Mouse (Mus musculus): ENCODE results near the gene Glis3. TPM values are rescaled to one million over a fixed set of nuclear protein-coding genes. Genes with fewer than 3 reads are reported as not detected.

The Glis3 gene
- polyA plus RNA-seq, 1 experiment = 0.30 TPM

- 74% methylated on average over 4 of the region's 4 CpGs for WGBS
- no peak for DNase-seq (ENCODE audit: low read depth, low spot score)
Observed at GRCm38 (mm10) chr19:28289457-28289856, 390.4 kb downstream of the Glis3 start.

GRCm38 (mm10) chr19:28287431-28287830, 392.4 kb downstream of the Glis3 start:
- WGBS = 53% methylated on average over 2 of the region's 2 CpGs

DNA sequence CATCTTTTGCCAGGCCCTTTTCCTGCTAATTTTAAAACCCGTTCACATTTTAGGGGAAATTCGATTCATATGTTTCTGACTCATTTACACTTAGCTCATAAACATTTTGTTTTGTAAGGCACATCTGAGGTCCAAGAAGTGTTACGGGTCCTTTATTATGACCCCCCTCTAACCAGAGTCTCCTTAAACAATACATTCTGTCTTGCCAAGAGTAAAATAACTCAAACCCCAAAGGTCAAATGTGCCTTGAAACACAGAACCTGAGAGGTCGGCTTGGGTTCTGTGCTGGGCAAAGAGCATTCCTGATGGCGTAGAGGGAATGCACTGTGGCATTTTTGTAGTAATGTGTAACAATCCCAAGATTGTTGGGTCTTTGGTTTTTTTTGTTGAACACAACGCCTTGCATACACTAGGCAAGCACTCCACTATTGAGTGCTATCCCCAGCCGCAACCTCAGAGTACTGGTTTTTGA, 395.7 kb downstream of the Glis3 start:
- WGBS = 92% methylated on average over 7 of the region's 7 CpGs

More at GRCm38 (mm10) chr19:28287431-28287830, 392.4 kb downstream of the Glis3 start:
- no peak for DNase-seq (ENCODE audit: low read depth, low spot score)

DNA sequence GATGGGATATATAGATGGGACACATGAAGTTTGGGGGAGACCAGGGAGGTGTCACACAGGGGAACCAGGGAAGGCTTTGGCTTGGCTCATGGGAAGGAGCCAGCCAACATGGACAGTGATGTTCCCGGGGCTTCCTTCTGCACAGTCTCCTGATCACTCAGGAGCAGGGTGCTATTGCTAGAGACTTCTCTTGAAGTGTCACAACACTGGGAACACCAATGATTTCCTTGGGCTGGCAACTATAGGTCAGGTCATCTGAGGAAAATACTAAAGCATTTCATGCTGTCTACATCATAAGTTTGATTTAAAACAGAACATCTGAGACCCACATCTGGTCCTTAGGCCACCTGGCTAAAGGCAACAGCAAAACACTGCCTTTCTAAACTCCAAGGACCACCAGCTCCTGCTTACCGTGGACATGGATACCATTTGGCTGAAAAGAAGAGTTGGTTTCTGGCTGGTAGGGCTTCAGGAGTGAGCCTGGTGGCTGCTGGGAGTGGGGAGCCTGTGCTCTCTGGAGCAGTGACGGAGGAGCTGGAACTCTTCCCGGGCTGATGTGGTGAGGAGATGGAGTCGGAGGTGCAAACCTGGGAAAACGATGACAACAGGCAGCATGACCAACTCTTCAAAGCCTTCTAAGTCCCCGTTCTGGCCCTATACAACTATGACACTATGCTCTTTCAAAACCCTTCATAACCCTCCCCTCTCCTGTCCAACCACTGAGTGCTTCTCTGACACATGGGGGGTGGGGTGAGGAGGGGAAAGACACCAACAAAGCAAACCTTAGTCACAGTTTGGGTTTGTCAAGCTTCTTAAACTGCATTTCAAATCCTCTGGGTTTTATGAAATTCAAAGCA, 396.4 kb downstream of the Glis3 start:
- DNase-seq (ENCODE audit: low read depth, low spot score) = no peak
- whole genome bisulfite sequencing = 92% methylated on average over 7 of the region's 7 CpGs

More for the DNA sequence above, 395.7 kb downstream of the Glis3 start:
- no peak for DNase-seq (ENCODE audit: low read depth, low spot score)

DNA sequence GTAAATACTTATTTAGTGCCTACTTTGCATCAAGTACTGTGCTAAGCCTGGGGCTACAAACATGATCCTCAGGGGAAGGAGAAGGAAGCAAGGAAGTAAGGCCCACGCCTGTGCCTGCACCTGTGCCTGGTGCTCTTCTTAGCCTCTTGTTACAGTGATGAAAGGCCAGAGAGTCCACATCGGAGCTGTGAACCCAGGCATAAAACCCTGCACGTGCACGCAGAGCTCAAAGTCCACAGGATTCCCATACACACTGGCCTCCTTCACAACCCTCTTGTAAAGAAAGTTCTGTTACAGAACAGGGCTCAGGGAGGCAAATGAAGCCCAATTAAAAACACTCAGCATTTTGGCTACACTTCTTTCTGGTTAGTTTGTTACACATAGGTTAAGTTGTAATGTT, 398.5 kb downstream of the Glis3 start:
- DNase-seq (ENCODE audit: low read depth, low spot score) = peak; percentile 36

GRCm38 (mm10) chr19:28277104-28277503, 402.8 kb downstream of the Glis3 start:
- DNase-seq (ENCODE audit: low read depth, low spot score) = no peak
- over 99% methylated on average over 2 of the region's 2 CpGs for WGBS

More for the DNA sequence above, 398.5 kb downstream of the Glis3 start:
- WGBS = 28% methylated on average over 4 of the region's 4 CpGs

DNA sequence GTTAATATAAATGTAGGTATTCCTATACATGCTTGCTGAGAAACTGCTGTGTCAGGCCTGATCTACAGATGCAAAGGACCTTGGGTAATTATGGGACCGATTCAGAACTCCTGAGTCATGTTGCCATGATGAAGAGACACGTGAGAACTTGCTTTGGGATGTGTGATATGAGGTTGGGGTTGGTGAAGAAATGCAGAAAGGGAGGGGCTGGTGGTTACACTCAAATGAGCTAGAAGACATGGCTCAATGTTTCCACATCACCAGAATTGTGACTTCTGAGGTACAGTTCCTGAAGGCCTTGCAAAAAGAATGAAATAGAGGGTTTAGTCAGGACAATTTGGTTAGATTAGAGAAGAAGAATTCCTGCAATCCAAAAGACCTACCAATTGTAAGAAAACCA, 405.4 kb downstream of the Glis3 start:
- DNase-seq (ENCODE audit: low read depth, low spot score) = no peak

GRCm38 (mm10) chr19:28273946-28274345, 405.9 kb downstream of the Glis3 start:
- 90% methylated on average over 4 of the region's 4 CpGs for WGBS
- DNase-seq (ENCODE audit: low read depth, low spot score) = no peak

More for the DNA sequence above, 405.4 kb downstream of the Glis3 start:
- WGBS = 87% methylated on average over 2 of the region's 2 CpGs

- WGBS = 87% methylated on average over 8 of the region's 8 CpGs
- no peak for DNase-seq (ENCODE audit: low read depth, low spot score)
Observed at GRCm38 (mm10) chr19:28266850-28267249, 413.0 kb downstream of the Glis3 start.

DNA sequence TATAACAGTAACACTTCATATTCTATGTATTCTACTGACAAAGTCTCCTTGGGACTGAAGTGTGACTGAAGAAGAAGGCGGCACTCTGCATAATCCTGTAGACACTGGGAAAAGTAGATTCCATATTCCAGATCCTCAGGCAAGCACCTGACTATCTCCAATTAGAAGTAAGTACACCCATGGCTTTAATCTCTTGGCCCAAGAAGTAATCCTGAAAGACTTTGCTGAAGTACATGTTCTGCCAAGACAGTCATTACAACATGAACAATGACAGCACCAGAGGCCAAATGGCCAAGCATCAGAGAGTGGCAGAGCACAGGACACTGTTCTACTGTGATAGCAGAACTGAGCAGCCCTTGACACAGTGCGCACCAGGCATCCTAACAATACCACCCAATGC, 414.1 kb downstream of the Glis3 start:
- 96% methylated on average over 2 of the region's 2 CpGs for WGBS
- DNase-seq (ENCODE audit: low read depth, low spot score) = no peak

DNA sequence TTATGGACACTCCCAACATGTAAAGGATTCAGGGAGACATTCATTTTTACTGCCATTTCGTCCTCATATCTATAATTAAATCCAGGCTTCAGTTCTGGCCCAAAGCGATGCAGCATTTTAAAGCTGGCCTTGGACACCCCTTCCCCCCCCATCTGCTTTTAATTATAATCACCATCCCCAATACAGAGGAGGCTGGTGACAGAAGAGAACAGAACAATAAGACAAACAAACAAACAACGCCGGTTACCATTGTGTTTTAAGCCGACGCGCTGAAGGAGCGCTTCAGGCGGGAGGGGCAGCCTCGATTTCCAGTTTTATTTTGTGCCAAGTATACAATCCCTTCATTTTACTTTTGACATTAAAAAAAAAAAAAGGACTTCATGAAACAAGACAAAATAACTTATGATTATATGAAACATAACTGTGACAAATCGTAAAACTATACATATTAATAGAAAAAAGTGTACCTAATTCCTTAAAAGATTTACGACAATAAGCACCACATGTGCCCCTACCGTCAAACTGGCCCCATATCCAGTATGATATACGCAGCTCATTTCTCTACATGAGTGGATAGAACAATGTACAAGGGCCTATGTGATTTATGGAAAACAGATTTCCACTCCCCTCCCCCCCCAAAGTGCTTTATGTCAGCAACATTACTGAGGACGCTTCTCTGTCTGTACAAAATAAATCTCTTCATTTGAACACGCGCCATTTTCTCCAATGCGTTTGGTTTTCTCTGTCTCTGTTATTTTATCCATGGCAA, 420.8 kb downstream of the Glis3 start:
- DNase-seq (ENCODE audit: low read depth, low spot score) = no peak
- whole genome bisulfite sequencing = 93% methylated on average over 18 of the region's 18 CpGs

GRCm38 (mm10) chr19:28258480-28258879, 421.4 kb downstream of the Glis3 start:
- DNase-seq (ENCODE audit: low read depth, low spot score) = no peak
- WGBS = 78% methylated on average over 3 of the region's 3 CpGs

DNA sequence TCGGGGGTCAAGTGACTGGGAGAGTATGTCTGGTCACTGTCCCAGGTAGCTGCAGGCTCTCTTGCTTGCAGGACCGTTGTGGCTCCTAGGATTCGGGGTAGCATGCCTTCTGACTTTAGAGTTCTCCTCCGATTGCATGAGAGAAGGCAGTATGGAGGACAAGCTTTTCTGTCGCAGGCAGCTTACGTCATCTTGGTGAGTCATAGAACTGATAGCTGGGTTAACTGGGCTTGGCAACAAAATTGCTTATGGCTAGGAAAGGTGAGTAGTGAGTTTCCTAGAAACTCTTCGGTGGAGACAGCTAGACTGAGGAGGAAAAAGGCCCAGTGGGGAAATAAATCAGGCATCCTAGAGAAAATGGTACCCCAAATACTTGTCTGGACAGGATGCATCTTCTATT, 432.5 kb downstream of the Glis3 start:
- no peak for DNase-seq (ENCODE audit: low read depth, low spot score)
- 73% methylated on average over 7 of the region's 7 CpGs for WGBS

GRCm38 (mm10) chr19:28246186-28246585, 433.7 kb downstream of the Glis3 start:
- 88% methylated on average over 5 of the region's 5 CpGs for WGBS
- no peak for DNase-seq (ENCODE audit: low read depth, low spot score)

GRCm38 (mm10) chr19:28238073-28238472, 441.8 kb downstream of the Glis3 start:
- no peak for DNase-seq (ENCODE audit: low read depth, low spot score)
- 85% methylated on average over 4 of the region's 4 CpGs for WGBS

DNA sequence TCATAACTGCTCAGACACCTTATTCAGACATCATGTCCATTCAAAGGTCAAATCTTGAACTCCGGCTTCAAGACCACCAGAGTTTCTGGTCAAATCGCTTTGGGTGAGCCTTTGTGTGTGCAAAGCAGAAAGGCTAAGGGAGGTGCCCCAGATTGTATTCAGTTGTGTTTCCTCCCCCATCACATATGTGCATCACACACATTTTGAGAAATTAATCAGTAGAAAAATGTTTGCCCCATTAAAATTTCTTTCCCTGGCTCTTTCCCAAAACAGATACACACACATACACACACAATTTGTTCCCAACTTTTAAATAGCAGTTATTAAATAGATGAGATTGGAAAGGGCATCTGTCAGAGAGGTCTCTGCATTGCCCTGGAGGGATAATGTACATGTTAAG, 442.3 kb downstream of the Glis3 start:
- no peak for DNase-seq (ENCODE audit: low read depth, low spot score)
- 100% methylated on average over 2 of the region's 2 CpGs for WGBS

- no peak for DNase-seq (ENCODE audit: low read depth, low spot score)
- 33% methylated on average over 5 of the region's 5 CpGs for WGBS
Observed at GRCm38 (mm10) chr19:28235571-28235970, 444.3 kb downstream of the Glis3 start.

GRCm38 (mm10) chr19:28235096-28235495, 444.8 kb downstream of the Glis3 start:
- WGBS = 92% methylated on average over 9 of the region's 9 CpGs
- no peak for DNase-seq (ENCODE audit: low read depth, low spot score)

DNA sequence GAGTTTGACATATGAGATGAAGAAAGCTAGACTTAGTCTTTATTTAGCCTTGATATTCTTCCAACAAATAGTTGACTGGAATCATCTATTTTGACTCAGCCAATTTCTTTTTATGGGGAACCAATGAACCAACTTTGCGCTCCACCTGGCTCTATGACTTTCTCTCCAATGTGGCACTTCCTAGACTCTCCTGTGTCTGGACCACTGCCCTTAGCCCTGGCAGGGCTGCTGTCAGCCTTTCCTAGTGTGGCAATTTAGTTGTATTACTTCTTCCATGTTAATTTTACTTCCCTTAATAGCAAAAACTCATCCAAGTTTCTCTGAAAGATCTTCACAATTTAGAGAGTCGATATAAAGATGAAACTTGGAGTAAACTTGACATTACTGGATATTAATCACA, 445.2 kb downstream of the Glis3 start:
- DNase-seq (ENCODE audit: low read depth, low spot score) = no peak
- 95% methylated on average over 2 of the region's 2 CpGs for WGBS

GRCm38 (mm10) chr19:28231511-28231910, 448.4 kb downstream of the Glis3 start:
- WGBS = 71% methylated on average over 3 of the region's 3 CpGs

GRCm38 (mm10) chr19:28227526-28227925, 452.4 kb downstream of the Glis3 start:
- DNase-seq (ENCODE audit: low read depth, low spot score) = no peak
- 85% methylated on average over 10 of the region's 10 CpGs for WGBS

More at GRCm38 (mm10) chr19:28231511-28231910, 448.4 kb downstream of the Glis3 start:
- no peak for DNase-seq (ENCODE audit: low read depth, low spot score)

Data from large intestine, adult 2 months (tissue).